Mouse (Mus musculus) forebrain, postnatal 0 days (tissue): ENCODE measurements around the gene Srl. TPM values are rescaled to one million over a fixed set of nuclear protein-coding genes. Genes with fewer than 3 reads are reported as not detected.
A peak's percentile ranks its signal among the peaks of the same experiment; 100 is the strongest.

Experiments
- ATAC-seq: fragments of 200-750 bp; cut with Nextera tagmentation; 2 replicates; pipeline ENCODE4 v1.8.0; 2017; ENCODE audit warnings: mild to moderate bottlenecking, moderate library complexity
- DNase-seq: peaks from one replicate; pipeline ENCODE4 v3.0.0-alpha.2; 2015
- H3K27ac ChIP-seq: fragments of 300-500 bp; sonication (generic); 2 replicates; pipeline ENCODE4 v1.5.1; 2014; ENCODE audit warnings: low read depth, mild to moderate bottlenecking, antibody characterized with exemption, low read length, moderate library complexity, mixed read lengths
- H3K27me3 ChIP-seq: fragments of 300-500 bp; sonication (generic); 2 replicates; pipeline ENCODE4 v1.6.1; 2014; ENCODE audit warnings: mild to moderate bottlenecking, low read length, mixed read lengths; ENCODE audit not compliant: insufficient read depth
- H3K36me3 ChIP-seq: fragments of 300-500 bp; sonication (generic); 2 replicates; pipeline ENCODE4 v1.6.1; 2014; ENCODE audit warnings: mild to moderate bottlenecking, moderate library complexity; ENCODE audit not compliant: insufficient read depth
- H3K4me1 ChIP-seq: fragments of 300-500 bp; sonication (generic); 2 replicates; pipeline ENCODE4 v1.6.1; 2014; ENCODE audit warnings: antibody characterized with exemption; ENCODE audit not compliant: insufficient read depth
- H3K4me2 ChIP-seq: fragments of 300-500 bp; sonication (generic); 2 replicates; pipeline ENCODE4 v1.6.1; 2014; ENCODE audit warnings: low read depth, mild to moderate bottlenecking, moderate library complexity
- H3K4me3 ChIP-seq: fragments of 300-500 bp; sonication (generic); 2 replicates; pipeline ENCODE4 v1.5.1; 2014; ENCODE audit warnings: low read depth, low read length, mixed read lengths
- H3K9ac ChIP-seq: fragments of 300-500 bp; sonication (generic); 2 replicates; pipeline ENCODE4 v1.6.1; 2014; ENCODE audit warnings: mild to moderate bottlenecking
- H3K9me3 ChIP-seq: fragments of 300-500 bp; sonication (generic); 2 replicates; pipeline ENCODE4 v1.6.1; 2016; ENCODE audit warnings: low read length
- CTCF ChIP-seq: sonication (generic); IDR thresholded peaks from 2 replicates; pipeline ENCODE4 v1.5.1; 2016; ENCODE audit warnings: antibody characterized with exemption, control low read depth, low read depth
- WGBS: fragments of 180-500 bp; shearing (Covaris S2); extraction: QIAGEN DNeasy Blood & Tissue Kit; methylation state at CpG from one replicate; pipeline ENCODE4 v1.1.7; 2014; 5-methylcytosine and 5-hydroxymethylcytosine counted together
- polyA plus RNA-seq: library from polyadenylated mRNA; unstranded; fragments of >200 nt; fragmentation: Nextera tagmentation; extraction: Ambion mirVana; gene quantifications from 2 replicates; pipeline ENCODE4 v1.2.1, GENCODE M21; 2015
- total RNA-seq: library from RNA; depleted of rRNA; stranded (reverse); fragments of >200 nt; gene quantifications from 2 replicates; pipeline ENCODE4 v1.2.3, GENCODE M21; 2014

Gene Srl
- total and polyA plus RNA-seq, 2 experiments from 2014 or later, result 23.4 to 55.0 TPM

DNA sequence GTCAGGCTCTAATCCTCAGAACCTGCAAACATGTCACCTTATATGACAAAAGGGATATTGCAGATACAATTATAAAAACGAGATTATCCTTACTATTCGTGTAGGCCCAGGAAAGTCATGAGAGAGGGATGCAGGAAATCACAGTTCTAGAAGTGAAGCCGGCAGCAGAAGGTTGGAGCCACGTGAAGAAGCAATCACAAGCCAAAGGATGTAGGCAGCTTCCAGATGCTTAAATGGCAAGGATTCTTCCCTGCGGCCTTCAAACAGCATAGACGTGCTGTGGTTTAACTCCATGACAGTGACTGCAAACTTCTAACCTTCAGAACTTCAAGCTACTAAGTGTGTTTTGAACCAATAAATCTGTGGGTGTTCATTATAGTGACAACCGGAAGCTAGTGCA lies 87.1 kb downstream of the Srl start:
- Histone ChIP-seq H3K9ac (no peak overlapping the region), H3K4me2 (no peak overlapping the region), H3K36me3 (no peaks in the 10 kb centered on the region), H3K9me3 (no peaks in the 10 kb centered on the region), H3K4me3 (no peak overlapping the region), H3K4me1 (no peaks in the 10 kb centered on the region), H3K27me3 (no peaks in the 10 kb centered on the region), H3K27ac (no peak overlapping the region)
- ATAC-seq, result no peak
- TF ChIP-seq CTCF, result no peak
- no peak for DNase-seq
- WGBS, result 85% methylated on average over 7 of the region's 7 CpGs

GRCm38 (mm10) chr16:4449418-4449817 lies 92.2 kb downstream of the Srl start:
- Histone ChIP-seq H3K9me3 (no peaks in the 10 kb centered on the region), H3K36me3 (no peaks in the 10 kb centered on the region), H3K4me2 (no peak overlapping the region), H3K4me3 (no peak overlapping the region), H3K27ac (no peak overlapping the region), H3K9ac (no peak overlapping the region), H3K4me1 (no peaks in the 10 kb centered on the region), H3K27me3 (no peaks in the 10 kb centered on the region)
- ATAC-seq, result no peak
- no peak for DNase-seq
- no peak for TF ChIP-seq CTCF
- 97% methylated on average over 6 of the region's 6 CpGs for WGBS

DNA sequence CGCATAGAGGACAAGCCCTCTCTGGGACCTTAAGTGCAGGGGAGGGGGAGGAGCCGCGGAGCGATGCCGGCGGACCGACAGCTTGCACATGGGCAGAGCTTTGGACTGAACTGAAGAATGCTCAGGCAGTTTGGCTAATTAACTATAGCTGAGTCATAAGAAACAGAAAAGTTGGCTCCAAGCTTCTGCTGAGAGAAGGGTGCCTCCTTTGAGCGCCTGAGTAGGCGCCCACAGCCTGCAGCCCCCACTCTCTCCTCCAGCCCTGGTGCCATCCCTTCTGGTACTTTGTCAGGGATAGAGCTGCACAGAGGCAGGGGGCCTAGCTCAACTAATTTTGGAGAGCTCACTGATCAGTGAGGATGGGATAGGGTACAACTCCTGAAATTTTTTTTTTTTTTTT lies 93.4 kb downstream of the Srl start:
- peak; percentile 18; the same call in 1 of the 2 replicates for ATAC-seq
- H3K4me1 ChIP-seq, result no peaks in the 10 kb centered on the region
- H3K27ac ChIP-seq, result no peak overlapping the region
- H3K36me3 ChIP-seq, result no peaks in the 10 kb centered on the region
- H3K27me3 ChIP-seq, result no peaks in the 10 kb centered on the region
- H3K4me3 ChIP-seq, result no peak overlapping the region
- 32% methylated on average over 9 of the region's 9 CpGs for WGBS
- TF ChIP-seq CTCF, result no peak
- no peak overlapping the region for H3K4me2 ChIP-seq
- H3K9me3 ChIP-seq, result no peaks in the 10 kb centered on the region
- no peak overlapping the region for H3K9ac ChIP-seq
- peak; percentile 5 for DNase-seq

DNA sequence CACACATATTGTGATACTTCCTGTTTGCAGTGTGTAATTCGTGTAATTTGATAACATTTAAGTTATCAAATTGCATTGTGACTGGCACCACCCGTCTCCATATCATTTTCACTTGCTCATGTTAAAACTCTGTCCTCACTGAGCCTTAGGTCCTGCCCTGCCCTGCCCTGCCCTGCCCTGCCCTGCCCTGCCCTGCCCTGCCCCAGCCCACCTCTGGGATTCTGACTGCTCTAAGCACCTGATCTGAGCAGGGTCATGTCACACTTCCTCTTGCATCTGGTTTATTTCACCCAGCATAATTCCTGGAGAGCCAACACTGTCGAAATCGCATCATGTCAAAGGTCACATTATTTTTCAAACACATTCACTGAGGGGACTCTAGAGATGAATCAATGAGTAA lies 95.2 kb downstream of the Srl start:
- no peaks in the 10 kb centered on the region for H3K36me3 ChIP-seq
- TF ChIP-seq CTCF, result no peak
- H3K4me1 ChIP-seq, result no peaks in the 10 kb centered on the region
- no peaks in the 10 kb centered on the region for H3K9me3 ChIP-seq
- no peak overlapping the region for H3K4me3 ChIP-seq
- H3K27me3 ChIP-seq, result no peaks in the 10 kb centered on the region
- H3K27ac ChIP-seq, result no peak overlapping the region
- no peak overlapping the region for H3K4me2 ChIP-seq
- no peak overlapping the region for H3K9ac ChIP-seq
- WGBS, result 83% methylated on average over 4 of the region's 4 CpGs
- ATAC-seq, result no peak
- DNase-seq, result no peak

GRCm38 (mm10) chr16:4444378-4444777 lies 97.2 kb downstream of the Srl start:
- Histone ChIP-seq H3K4me2 (no peak overlapping the region), H3K9me3 (no peaks in the 10 kb centered on the region), H3K4me1 (no peaks in the 10 kb centered on the region), H3K27me3 (no peaks in the 10 kb centered on the region), H3K36me3 (no peaks in the 10 kb centered on the region), H3K27ac (no peak overlapping the region), H3K9ac (no peak overlapping the region), H3K4me3 (no peak overlapping the region)
- ATAC-seq (no peak), DNase-seq (no peak)
- 66% methylated on average over 1 of the region's 1 CpGs for WGBS
- TF ChIP-seq CTCF, result no peak

GRCm38 (mm10) chr16:4439302-4440066 lies 102.1 kb downstream of the Srl start:
- Histone ChIP-seq H3K27ac (no peak overlapping the region), H3K27me3 (no peaks in the 10 kb centered on the region), H3K9me3 (no peaks in the 10 kb centered on the region), H3K9ac (no peak overlapping the region), H3K4me1 (no peaks in the 10 kb centered on the region), H3K4me3 (no peak overlapping the region), H3K36me3 (no peaks in the 10 kb centered on the region), H3K4me2 (no peak overlapping the region)
- no peak for TF ChIP-seq CTCF
- no peak for ATAC-seq
- WGBS, result 77% methylated on average over 10 of the region's 10 CpGs
- no peak for DNase-seq

DNA sequence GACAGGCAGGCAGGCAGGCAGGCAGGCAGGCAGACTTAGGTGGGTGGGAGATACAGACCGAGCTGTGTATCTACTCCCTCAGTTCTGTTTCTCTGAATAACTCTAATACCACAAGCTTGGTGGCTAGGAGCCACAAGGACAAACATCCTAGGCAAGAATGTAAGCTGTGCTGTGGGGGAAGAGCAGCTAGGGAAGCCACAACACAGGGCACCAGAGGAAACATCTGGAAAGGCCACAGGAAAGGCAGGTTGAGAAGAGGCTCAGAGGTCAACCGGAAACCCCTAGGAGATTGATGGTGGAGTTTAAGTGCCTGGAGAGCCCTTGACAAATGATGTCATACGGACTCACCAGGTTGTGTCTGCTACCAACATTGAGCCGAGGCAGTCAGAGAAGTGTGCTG lies 104.9 kb downstream of the Srl start:
- H3K27me3 ChIP-seq, result no peaks in the 10 kb centered on the region
- H3K27ac ChIP-seq, result no peak overlapping the region
- WGBS, result 90% methylated on average over 4 of the region's 4 CpGs
- no peak overlapping the region for H3K4me3 ChIP-seq
- H3K4me2 ChIP-seq, result no peak overlapping the region
- no peaks in the 10 kb centered on the region for H3K9me3 ChIP-seq
- no peaks in the 10 kb centered on the region for H3K4me1 ChIP-seq
- no peaks in the 10 kb centered on the region for H3K36me3 ChIP-seq
- no peak overlapping the region for H3K9ac ChIP-seq
- TF ChIP-seq CTCF, result no peak
- DNase-seq (no peak), ATAC-seq (no peak)
